Mouse (Mus musculus) kidney, postnatal 0 days (tissue): ENCODE results near the gene Rmi2. TPM values are rescaled to one million over a fixed set of nuclear protein-coding genes. Genes with fewer than 3 reads are reported as not detected.
A peak's percentile ranks its signal among the peaks of the same experiment; 100 is the strongest.

Experiments
- ATAC-seq: fragments of 200-750 bp; cut with Nextera tagmentation; replicated peaks from 2 replicates; pipeline ENCODE4 v1.8.0; 2017; ENCODE audit warnings: low read depth, moderate number of reproducible peaks, moderate TSS enrichment, moderate library complexity; ENCODE audit not compliant: low FRiP score
- DNase-seq: peaks from one replicate; pipeline ENCODE4 v3.0.0-alpha.2; 2016; ENCODE audit warnings: low spot score
- H3K27ac ChIP-seq: fragments of 300-500 bp; sonication (generic); 2 replicates; pipeline ENCODE4 v1.5.1; 2014; ENCODE audit warnings: mild to moderate bottlenecking
- H3K27me3 ChIP-seq: fragments of 300-500 bp; sonication (generic); 2 replicates; pipeline ENCODE4 v1.6.1; 2014; ENCODE audit warnings: low read length, mixed read lengths; ENCODE audit not compliant: insufficient read depth
- H3K36me3 ChIP-seq: fragments of 300-500 bp; sonication (generic); 2 replicates; pipeline ENCODE4 v1.6.1; 2014; ENCODE audit warnings: low read length, mixed read lengths; ENCODE audit not compliant: insufficient read depth
- H3K4me1 ChIP-seq: fragments of 300-500 bp; sonication (generic); replicated peaks from 2 replicates; pipeline ENCODE4 v1.6.1; 2014; ENCODE audit warnings: antibody characterized with exemption, low read length, mixed read lengths; ENCODE audit not compliant: insufficient read depth
- H3K4me2 ChIP-seq: fragments of 300-500 bp; sonication (generic); 2 replicates; pipeline ENCODE4 v1.6.1; 2014; ENCODE audit warnings: mild to moderate bottlenecking, low read length, moderate library complexity, mixed read lengths
- H3K4me3 ChIP-seq: fragments of 300-500 bp; sonication (generic); replicated peaks from 2 replicates; pipeline ENCODE4 v1.5.1; 2014; ENCODE audit warnings: low read depth, low read length
- H3K9ac ChIP-seq: fragments of 300-500 bp; sonication (generic); 2 replicates; pipeline ENCODE4 v1.6.1; 2014; ENCODE audit warnings: low read depth, low read length
- H3K9me3 ChIP-seq: fragments of 300-500 bp; sonication (generic); replicated peaks from 2 replicates; pipeline ENCODE4 v1.6.1; 2016; ENCODE audit warnings: low read length, inconsistent platforms, mixed read lengths
- CTCF ChIP-seq: IDR thresholded peaks from 2 replicates; pipeline ENCODE4 v1.5.1; 2016; ENCODE audit warnings: antibody characterized with exemption, low read depth, mild to moderate bottlenecking, moderate library complexity
- WGBS: fragments of 180-500 bp; shearing (Covaris S2); extraction: QIAGEN DNeasy Blood & Tissue Kit; methylation state at CpG from one replicate; pipeline ENCODE4 v1.1.7; 2014; 5-methylcytosine and 5-hydroxymethylcytosine counted together
- polyA plus RNA-seq: library from polyadenylated mRNA; unstranded; fragments of >200 nt; fragmentation: Nextera tagmentation; extraction: Ambion mirVana; gene quantifications from 2 replicates; pipeline ENCODE4 v1.2.1, GENCODE M21; 2015

Rmi2 gene
- polyA plus RNA-seq, 1 experiment from 2014 or later: 1.6 TPM

- no peak overlapping the region for H3K27ac ChIP-seq
- no peak overlapping the region for H3K4me2 ChIP-seq
- H3K36me3 ChIP-seq: no peaks in the 10 kb centered on the region
- H3K27me3 ChIP-seq: no peaks in the 10 kb centered on the region
- no peaks in the 10 kb centered on the region for H3K4me1 ChIP-seq
- H3K4me3 ChIP-seq: no peak overlapping the region
- no peak overlapping the region for H3K9ac ChIP-seq
- H3K9me3 ChIP-seq: no peaks in the 10 kb centered on the region
- no peak for TF ChIP-seq CTCF
- DNase-seq (peak; percentile 7), ATAC-seq (no peak)
Measured at GRCm38 (mm10) chr16:10919856-10920255, 85.0 kb downstream of the Rmi2 start.

- H3K27me3 ChIP-seq: no peaks in the 10 kb centered on the region
- H3K36me3 ChIP-seq: no peaks in the 10 kb centered on the region
- DNase-seq: no peak
- no peak overlapping the region for H3K4me2 ChIP-seq
- H3K4me3 ChIP-seq: no peak overlapping the region
- H3K9me3 ChIP-seq: no peaks in the 10 kb centered on the region
- no peak for TF ChIP-seq CTCF
- H3K4me1 ChIP-seq: no peaks in the 10 kb centered on the region
- no peak for ATAC-seq
- no peak overlapping the region for H3K27ac ChIP-seq
- 69% methylated on average over 5 of the region's 5 CpGs for WGBS
- H3K9ac ChIP-seq: no peak overlapping the region
Measured at GRCm38 (mm10) chr16:10923561-10923960, 88.7 kb downstream of the Rmi2 start.

GRCm38 (mm10) chr16:10925591-10926180 is 90.8 kb downstream of the Rmi2 start:
- Histone ChIP-seq H3K4me1 (no peaks in the 10 kb centered on the region), H3K36me3 (no peaks in the 10 kb centered on the region), H3K4me2 (no peak overlapping the region), H3K4me3 (no peak overlapping the region), H3K27ac (no peak overlapping the region), H3K9me3 (no peaks in the 10 kb centered on the region), H3K9ac (no peak overlapping the region), H3K27me3 (no peaks in the 10 kb centered on the region)
- ATAC-seq (no peak), DNase-seq (no peak)
- WGBS: 31% methylated on average over 7 of the region's 7 CpGs
- TF ChIP-seq CTCF: no peak

- Histone ChIP-seq H3K4me1 (no peaks in the 10 kb centered on the region), H3K36me3 (no peaks in the 10 kb centered on the region), H3K4me3 (no peak overlapping the region), H3K27me3 (no peaks in the 10 kb centered on the region), H3K9ac (no peak overlapping the region), H3K27ac (no peak overlapping the region), H3K4me2 (no peak overlapping the region), H3K9me3 (no peaks in the 10 kb centered on the region)
- DNase-seq (no peak), ATAC-seq (no peak)
- TF ChIP-seq CTCF: no peak
- WGBS: 84% methylated on average over 1 of the region's 1 CpGs
Measured at GRCm38 (mm10) chr16:10927026-10927425, 92.2 kb downstream of the Rmi2 start.

GRCm38 (mm10) chr16:10933372-10933771 is 98.5 kb downstream of the Rmi2 start:
- ATAC-seq: no peak

GRCm38 (mm10) chr16:10934047-10934446 is 99.2 kb downstream of the Rmi2 start:
- DNase-seq (no peak), ATAC-seq (no peak; the same call in 1 of the 2 replicates)
- H3K36me3 ChIP-seq: no peaks in the 10 kb centered on the region
- no peak overlapping the region for H3K27ac ChIP-seq
- no peak overlapping the region for H3K9ac ChIP-seq
- H3K4me3 ChIP-seq: no peak overlapping the region
- no peak for TF ChIP-seq CTCF
- H3K27me3 ChIP-seq: no peaks in the 10 kb centered on the region
- H3K4me2 ChIP-seq: no peak overlapping the region
- H3K9me3 ChIP-seq: no peaks in the 10 kb centered on the region
- 100% methylated on average over 1 of the region's 1 CpGs for WGBS
- no peaks in the 10 kb centered on the region for H3K4me1 ChIP-seq

More at GRCm38 (mm10) chr16:10933372-10933771, 98.5 kb downstream of the Rmi2 start:
- H3K9me3 ChIP-seq: no peaks in the 10 kb centered on the region
- 68% methylated on average over 3 of the region's 3 CpGs for WGBS
- H3K27ac ChIP-seq: no peak overlapping the region
- no peaks in the 10 kb centered on the region for H3K36me3 ChIP-seq
- no peak for TF ChIP-seq CTCF
- DNase-seq: no peak
- no peaks in the 10 kb centered on the region for H3K27me3 ChIP-seq
- H3K9ac ChIP-seq: no peak overlapping the region
- H3K4me1 ChIP-seq: no peaks in the 10 kb centered on the region
- no peak overlapping the region for H3K4me3 ChIP-seq
- no peak overlapping the region for H3K4me2 ChIP-seq
